Mouse (Mus musculus) C2C12 (cell line): ENCODE data around the gene Zfp784.

Experiments
- CEBPB ChIP-seq: IDR thresholded peaks from one replicate; pipeline ENCODE4 v1.6.1; 2011; ENCODE audit warnings: low read depth, mild to moderate bottlenecking, control low read depth, moderate library complexity
- CTCF ChIP-seq: IDR thresholded peaks from one replicate; pipeline ENCODE4 v1.5.1; 2011; ENCODE audit not compliant: control insufficient read depth, insufficient read depth, insufficient read length
- FOSL1 ChIP-seq: IDR thresholded peaks from one replicate; pipeline ENCODE4 v1.8.0; 2011; ENCODE audit warnings: mild to moderate bottlenecking, low read length; ENCODE audit not compliant: poor library complexity, insufficient read depth, severe bottlenecking
- MAX ChIP-seq: IDR thresholded peaks from one replicate; pipeline ENCODE4 v1.6.1; 2011; ENCODE audit warnings: mild to moderate bottlenecking, control low read depth
- MYOD1 ChIP-seq: IDR thresholded peaks from one replicate; pipeline ENCODE4 v1.6.1; 2011; ENCODE audit warnings: low read depth; ENCODE audit not compliant: control insufficient read depth, insufficient read length
- MYOG ChIP-seq: IDR thresholded peaks from one replicate; pipeline ENCODE4 v1.6.1; 2011; ENCODE audit not compliant: control insufficient read depth, insufficient read length; ENCODE audit errors: extremely low read depth
- USF1 ChIP-seq: IDR thresholded peaks from one replicate; pipeline ENCODE4 v1.6.1; 2011; ENCODE audit warnings: low read depth, mild to moderate bottlenecking, control low read depth, moderate library complexity

- TF ChIP-seq MYOD1 = no peak
- TF ChIP-seq MYOG = no peak
- no peak for TF ChIP-seq CEBPB
- TF ChIP-seq MAX = no peak
- TF ChIP-seq CTCF = no peak
- no peak for TF ChIP-seq USF1
- no peak for TF ChIP-seq FOSL1
Observed at GRCm38 (mm10) chr7:5033818-5034217, 4.4 kb downstream of the Zfp784 start, which contains the start of gene 4632433K11Rik.
